ENCODE assay signal across 21 mouse cellular contexts in the genomic region with DNA sequence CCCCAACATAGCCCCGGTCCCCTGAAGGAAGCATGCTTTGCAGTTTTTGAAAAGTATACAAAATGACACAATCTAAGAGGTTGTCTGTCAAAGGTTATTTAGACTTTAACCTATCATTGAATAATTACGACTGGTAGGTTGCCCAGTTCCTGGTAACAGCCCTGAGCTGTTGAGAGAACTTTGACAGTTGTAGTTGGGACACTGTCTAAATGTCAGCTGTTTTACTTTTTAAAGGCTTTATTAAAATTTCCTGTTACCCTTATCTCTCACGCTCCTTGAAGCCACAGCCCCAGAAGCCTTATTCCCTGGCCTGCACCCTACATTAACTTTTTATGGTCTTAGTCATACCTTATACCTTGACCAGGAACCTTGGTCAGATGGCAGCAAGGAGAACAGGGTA.
"Had no signal": no experiment of that assay in that cellular context is flagged by ENCODE, and none has a peak within 500 bp of the region (broad histone marks: within the 10 kb centered on the region; RNA-seq: fewer than 3 reads in every experiment).

No protein-coding gene starts in this region.

- H3K4me3 ChIP-seq: left cerebral cortex, adult 2 months; limb, embryonic 12.5 days; limb, embryonic 15.5 days; midbrain, embryonic 12.5 days; midbrain, embryonic 15.5 days; neural tube, embryonic 12.5 days; neural tube, embryonic 15.5 days; stomach, embryonic 15.5 days had no signal

- H3K27me3 ChIP-seq: limb, embryonic 12.5 days; limb, embryonic 15.5 days; midbrain, embryonic 12.5 days; midbrain, embryonic 15.5 days; neural tube, embryonic 12.5 days; neural tube, embryonic 15.5 days; stomach, embryonic 15.5 days had no signal

- ATAC-seq: lung, postnatal 0 days; midbrain, embryonic 15.5 days had no signal

- H3K36me3 ChIP-seq: limb, embryonic 12.5 days; limb, embryonic 15.5 days; midbrain, embryonic 12.5 days; midbrain, embryonic 15.5 days; neural tube, embryonic 12.5 days; neural tube, embryonic 15.5 days; stomach, embryonic 15.5 days had no signal

- DNase-seq: kidney, adult 18-20 months; kidney, postnatal 25 days; layer of hippocampus, postnatal 36 days; left cerebral cortex, postnatal 4 days; lung, adult 2 months; right cerebral cortex, postnatal 14 days; right cerebral cortex, postnatal 4 days; spleen, adult 18-20 months; thymus, postnatal 25 days had no signal

- H3K4me1 ChIP-seq: limb, embryonic 12.5 days; limb, embryonic 15.5 days; midbrain, embryonic 12.5 days; midbrain, embryonic 15.5 days; neural tube, embryonic 12.5 days; neural tube, embryonic 15.5 days; stomach, embryonic 15.5 days had no signal

- H3K4me2 ChIP-seq: limb, embryonic 12.5 days; limb, embryonic 15.5 days; midbrain, embryonic 12.5 days; midbrain, embryonic 15.5 days; neural tube, embryonic 12.5 days; neural tube, embryonic 15.5 days; stomach, embryonic 15.5 days had no signal

- H3K9ac ChIP-seq: limb, embryonic 12.5 days; limb, embryonic 15.5 days; liver, embryonic 14.5 days; midbrain, embryonic 12.5 days; midbrain, embryonic 15.5 days; neural tube, embryonic 12.5 days; neural tube, embryonic 15.5 days; stomach, embryonic 15.5 days had no signal

- H3K9me3 ChIP-seq: limb, embryonic 12.5 days; limb, embryonic 15.5 days; midbrain, embryonic 12.5 days; midbrain, embryonic 15.5 days; neural tube, embryonic 12.5 days; neural tube, embryonic 15.5 days; stomach, embryonic 15.5 days had no signal

- H3K27ac ChIP-seq: kidney, postnatal 0 days; left cerebral cortex, adult 2 months; limb, embryonic 12.5 days; limb, embryonic 15.5 days; liver, embryonic 14.5 days; macrophage; midbrain, embryonic 12.5 days; midbrain, embryonic 15.5 days; neural tube, embryonic 12.5 days; neural tube, embryonic 15.5 days; stomach, embryonic 15.5 days had no signal
